Mouse (Mus musculus): ENCODE measurements at regions not wholly inside any gene's neighbourhood (a gene's known extent, or its start where the extent isn't known, plus 50 kb on each side); places are given as distances from the start of the nearest gene placed in this dataset.

GRCm38 (mm10) chr5:75338439-75338838, 186.3 kb downstream of the Pdgfra start:
- no peak for DNase-seq
- intact Hi-C loops (cut with DNase I) = no loop called here

GRCm38 (mm10) chr5:75342599-75342998, 190.5 kb downstream of the Pdgfra start:
- intact Hi-C loops (cut with DNase I) = no loop called here
- no peak for DNase-seq

DNA sequence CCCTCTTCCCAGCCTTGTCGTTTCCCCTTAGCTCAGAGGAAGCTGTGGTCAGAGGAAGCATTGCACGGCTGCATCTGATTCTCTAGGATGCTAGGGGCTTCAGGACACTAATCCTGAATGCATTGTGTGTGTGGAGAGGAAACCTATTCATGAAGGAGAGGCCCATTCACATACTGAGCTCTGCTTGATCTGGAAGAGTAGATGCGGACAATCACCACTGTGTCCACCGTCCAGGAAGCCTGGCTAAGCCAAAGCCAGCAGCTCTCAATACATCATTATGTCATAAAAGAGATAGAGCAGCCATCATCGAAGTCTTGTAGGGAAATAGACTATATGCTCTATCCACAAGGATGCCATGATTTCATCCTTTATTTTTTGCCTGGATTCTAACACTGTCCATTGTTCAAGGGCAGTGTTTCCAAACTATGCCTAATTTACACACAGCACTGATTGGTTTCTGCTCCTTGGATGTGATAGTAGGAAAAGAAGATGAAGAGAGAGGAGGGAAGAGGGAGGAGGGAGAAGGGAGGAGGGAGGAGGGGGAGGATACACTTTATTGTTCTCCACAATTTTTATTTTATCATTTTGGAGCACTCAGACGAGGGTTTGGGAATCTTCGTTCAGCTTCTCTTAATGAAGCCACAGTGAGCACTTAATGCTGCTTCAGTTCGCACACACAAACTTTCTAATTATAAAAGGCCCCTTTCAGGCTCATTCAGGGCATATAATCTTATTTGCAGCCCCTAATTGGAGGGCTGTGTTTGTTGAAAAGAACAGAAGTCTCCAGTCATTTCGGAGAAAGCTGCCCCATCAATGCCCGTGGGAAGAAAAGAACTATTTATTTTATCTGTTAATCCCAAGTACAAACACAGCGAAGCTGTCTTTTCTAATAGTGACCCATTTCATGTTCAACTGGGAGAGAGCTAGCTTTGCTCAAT, 195.0 kb downstream of the Pdgfra start:
- intact Hi-C loops (cut with DNase I) = loop anchor here (5.0 kb wide), 1 partner anchor 135 kb away; no protein-coding TSS in a partner anchor
- DNase-seq = no peak

DNA sequence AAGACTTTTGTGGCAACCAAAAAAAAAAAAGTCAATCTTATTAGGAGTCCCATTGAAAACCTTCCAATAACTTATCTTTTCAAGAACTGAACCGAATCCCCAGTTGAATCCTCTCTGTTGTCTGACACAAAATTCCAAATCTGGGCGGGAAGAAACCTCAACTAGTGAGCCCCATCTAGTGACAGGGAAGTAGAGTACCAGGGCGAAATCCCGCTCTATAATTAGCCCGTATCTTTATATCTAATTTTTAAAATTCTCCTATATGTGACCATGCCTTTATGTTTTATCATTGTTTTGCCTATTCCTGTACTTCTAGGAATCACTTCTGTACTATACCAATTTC, 195.7 kb downstream of the Pdgfra start:
- intact Hi-C loops (cut with DNase I) = loop anchor here (5.0 kb wide), 1 partner anchor 135 kb away; no protein-coding TSS in a partner anchor
- no peak for DNase-seq

- no peak for DNase-seq
- intact Hi-C loops (cut with DNase I) = no loop called here
Measured at GRCm38 (mm10) chr5:75355266-75355665, 203.2 kb downstream of the Pdgfra start.

DNA sequence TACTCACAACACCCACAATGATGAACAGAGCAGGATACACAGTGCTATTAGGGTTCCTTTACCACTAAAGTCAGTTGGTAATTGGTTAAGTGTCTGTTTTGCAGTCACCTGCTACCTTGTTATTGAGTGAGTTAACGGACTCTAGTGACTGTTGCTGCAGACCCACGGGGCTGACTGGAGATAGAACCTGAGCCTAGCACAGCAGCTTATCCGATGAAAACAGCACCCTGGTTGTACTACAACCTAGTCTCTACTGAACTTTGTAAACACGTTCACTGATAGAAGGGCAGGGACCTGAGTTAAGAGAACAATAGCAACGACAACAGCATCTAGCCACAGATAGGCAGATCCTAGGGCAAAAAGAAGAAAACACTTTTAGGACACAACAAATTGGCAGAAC, 206.8 kb downstream of the Pdgfra start:
- intact Hi-C loops (cut with DNase I) = no loop called here
- DNase-seq = no peak

DNA sequence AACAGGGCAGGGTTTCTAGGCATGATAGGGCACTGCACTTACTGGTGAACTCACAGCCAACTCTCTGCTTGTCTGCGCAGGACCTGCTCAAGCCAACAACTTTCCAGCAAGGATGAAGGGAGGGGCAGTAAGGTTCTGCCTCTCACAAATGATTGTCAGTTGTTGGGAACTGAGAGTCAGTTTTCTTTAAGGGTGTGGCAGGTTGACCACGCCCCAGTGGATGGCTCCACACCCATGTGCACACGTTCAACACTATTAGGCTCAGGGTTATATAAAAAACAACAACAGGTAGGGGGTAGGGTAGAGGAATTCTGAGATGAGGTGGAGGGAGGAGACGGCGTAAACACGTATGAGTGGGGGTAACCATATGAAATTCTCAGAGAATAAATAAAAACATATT, 210.9 kb upstream of the Kit start:
- intact Hi-C loops (cut with DNase I) = no loop called here
- no peak for DNase-seq

GRCm38 (mm10) chr5:75367282-75367681, 207.4 kb upstream of the Kit start:
- intact Hi-C loops (cut with DNase I) = no loop called here
- no peak for DNase-seq

DNA sequence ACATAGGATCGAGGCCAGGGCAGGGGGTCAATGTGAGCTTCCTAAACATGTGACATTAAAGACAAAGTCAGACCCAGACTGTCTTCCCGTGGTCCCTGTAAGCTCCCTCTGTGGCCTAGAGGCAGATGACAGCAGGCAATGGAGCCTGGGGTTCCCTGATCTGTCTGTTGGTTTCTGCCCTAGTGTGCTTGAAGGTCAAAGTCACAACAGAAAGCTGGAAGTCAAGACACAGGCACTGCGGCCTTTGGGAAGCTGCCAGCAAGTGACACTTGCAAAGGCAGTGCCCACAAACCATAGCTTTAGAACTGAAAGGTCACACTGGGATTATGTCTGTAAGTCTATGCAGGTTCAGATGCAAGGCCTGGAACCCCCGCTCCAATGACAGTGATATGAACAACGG, 206.0 kb upstream of the Kit start:
- intact Hi-C loops (cut with DNase I) = no loop called here
- DNase-seq = no peak

GRCm38 (mm10) chr5:75372849-75373248, 201.9 kb upstream of the Kit start:
- intact Hi-C loops (cut with DNase I) = no loop called here
- DNase-seq = no peak

GRCm38 (mm10) chr5:75377311-75378300, 197.1 kb upstream of the Kit start:
- intact Hi-C loops (cut with DNase I) = loop anchor here (5.0 kb wide), 2 partner anchors 200 to 475 kb away; no protein-coding TSS in a partner anchor
- DNase-seq = no peak

DNA sequence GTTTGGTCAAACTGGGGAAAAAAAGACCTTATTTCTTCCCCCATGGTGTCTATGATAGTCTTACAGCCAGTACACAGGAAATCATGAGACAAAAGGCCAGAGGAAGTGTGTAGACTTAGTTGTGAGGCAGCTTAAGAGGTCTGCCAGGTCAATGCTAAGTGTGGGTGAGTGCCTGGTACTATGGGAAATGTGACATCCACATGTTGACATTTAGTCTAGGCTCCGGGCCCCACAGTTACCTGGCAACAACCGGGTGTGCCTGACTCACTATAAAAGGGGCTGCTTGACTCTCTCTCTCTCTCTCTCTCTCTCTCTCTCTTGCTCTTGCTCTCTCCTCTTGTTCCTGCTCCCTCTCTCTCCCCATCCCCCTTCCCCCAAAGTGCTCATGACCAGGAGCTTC, 196.1 kb upstream of the Kit start:
- no peak for DNase-seq
- intact Hi-C loops (cut with DNase I) = loop anchor here (5.0 kb wide), 2 partner anchors 199 to 474 kb away; no protein-coding TSS in a partner anchor

DNA sequence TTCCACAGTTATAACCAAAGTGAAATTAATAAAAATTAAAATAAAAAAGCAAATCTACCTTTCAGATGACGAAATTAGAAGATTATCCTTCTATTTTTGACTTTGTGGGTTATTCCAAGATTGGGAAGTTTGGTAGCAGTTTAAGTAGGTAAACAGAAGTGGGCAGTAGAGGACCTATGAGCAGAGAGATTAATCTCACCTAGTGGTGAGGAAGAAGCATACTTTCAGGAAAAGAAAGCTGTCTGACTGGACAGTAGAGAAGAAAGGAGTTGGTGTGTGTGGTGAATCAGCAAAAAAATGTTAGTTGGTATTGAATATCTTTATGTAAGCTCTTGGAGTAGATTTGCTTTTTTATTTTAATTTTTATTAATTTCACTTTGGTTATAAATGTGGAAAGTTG, 194.4 kb upstream of the Kit start:
- DNase-seq = no peak

GRCm38 (mm10) chr5:75382138-75382537, 192.6 kb upstream of the Kit start:
- intact Hi-C loops (cut with DNase I) = no loop called here
- DNase-seq = no peak

More for the DNA sequence above, 194.4 kb upstream of the Kit start:
- intact Hi-C loops (cut with DNase I) = no loop called here

- no peak for DNase-seq
- intact Hi-C loops (cut with DNase I) = no loop called here
Measured at GRCm38 (mm10) chr5:75387886-75388454, 186.7 kb upstream of the Kit start.

GRCm38 (mm10) chr5:75388699-75389260, 185.9 kb upstream of the Kit start:
- no peak for DNase-seq
- intact Hi-C loops (cut with DNase I) = no loop called here

DNA sequence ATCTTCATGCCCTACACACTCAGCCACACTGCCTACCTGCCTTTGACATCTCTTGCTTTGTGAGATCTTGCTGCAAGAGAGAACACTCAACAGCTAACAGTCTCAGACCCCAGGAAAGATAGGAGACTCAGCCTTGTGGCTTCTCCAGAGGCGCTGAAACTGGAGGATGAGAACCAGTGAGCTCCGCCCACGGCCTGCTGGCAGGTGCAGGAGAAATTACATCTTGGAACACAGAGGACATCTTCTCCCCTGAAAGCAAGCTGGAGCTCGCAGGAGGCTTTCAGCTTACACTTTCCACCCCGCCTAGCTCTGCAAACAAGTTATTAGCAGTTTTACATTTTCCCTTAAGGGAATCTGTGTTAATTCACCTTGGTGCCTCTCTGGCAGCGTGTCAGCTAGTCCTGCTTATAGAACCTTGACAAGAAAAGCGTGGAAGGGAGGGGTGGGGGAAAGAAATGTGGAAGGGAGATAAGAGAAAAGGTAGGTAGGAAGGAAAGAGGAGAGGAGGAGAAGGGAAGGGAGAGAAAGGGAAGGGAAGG, 185.2 kb upstream of the Kit start:
- intact Hi-C loops (cut with DNase I) = no loop called here

DNA sequence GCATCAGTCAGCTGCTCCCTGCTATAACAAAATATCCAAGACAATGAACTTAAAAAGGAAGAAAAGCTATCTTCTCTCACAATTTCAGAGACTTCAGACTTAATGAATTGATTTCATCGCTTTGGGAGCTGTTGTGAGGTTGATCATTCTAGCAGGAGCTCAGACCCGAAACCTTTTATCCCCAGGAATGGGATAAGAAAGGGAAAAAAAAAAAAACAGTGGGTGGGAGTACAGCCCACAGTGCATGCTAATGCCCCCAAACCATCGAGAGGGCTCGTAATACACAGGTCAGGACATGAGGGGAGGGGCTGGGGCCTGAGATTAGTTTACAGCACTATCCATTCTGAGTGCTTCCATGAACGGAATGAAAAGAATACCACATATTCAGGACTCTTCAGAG, 175.9 kb upstream of the Kit start:
- DNase-seq = no peak
- intact Hi-C loops (cut with DNase I) = no loop called here

More for the DNA sequence above, 185.2 kb upstream of the Kit start:
- no peak for DNase-seq

DNA sequence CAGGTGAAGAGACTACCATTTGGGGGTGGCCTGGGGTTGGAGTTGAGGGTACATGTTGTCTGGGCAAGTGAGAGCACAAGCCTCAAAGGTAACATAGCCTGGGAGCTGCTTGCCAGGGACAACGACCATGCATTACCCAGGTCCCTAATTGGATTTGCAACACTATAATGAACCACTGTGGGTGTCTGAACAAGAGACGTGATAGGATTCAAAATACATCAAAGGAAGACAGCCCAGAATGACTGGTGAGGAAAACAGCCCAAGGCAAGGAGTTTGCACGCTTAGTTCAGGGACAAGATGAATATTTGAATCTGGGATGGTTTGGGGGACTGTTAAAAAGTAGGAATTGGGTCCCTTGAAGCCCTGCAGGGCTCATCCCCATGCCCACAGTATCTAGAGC, 173.0 kb upstream of the Kit start:
- intact Hi-C loops (cut with DNase I) = no loop called here
- DNase-seq = no peak

- no peak for DNase-seq
- intact Hi-C loops (cut with DNase I) = no loop called here
Measured at GRCm38 (mm10) chr5:75402631-75403030, 172.1 kb upstream of the Kit start.

Data from heart, postnatal 10 days (tissue).